Mouse (Mus musculus) CH12.LX (cell line): Measurements from ENCODE around the gene Gstm3. TPM values are rescaled to one million over a fixed set of nuclear protein-coding genes. Genes with fewer than 3 reads are reported as not detected.

Experiments used
- DNase-seq: peaks from one replicate; pipeline ENCODE4 v3.0.0-alpha.2; 2013; ENCODE audit errors: extremely low read depth
- H3K27ac ChIP-seq: 2 replicates; pipeline ENCODE4 v1.5.1; 2012; ENCODE audit warnings: low read depth, mild to moderate bottlenecking, control low read depth, moderate library complexity; ENCODE audit not compliant: insufficient read depth
- H3K27me3 ChIP-seq: replicated peaks from 2 replicates; pipeline ENCODE3; 2012; ENCODE audit warnings: inconsistent platforms
- H3K36me3 ChIP-seq, 2 experiments: replicated peaks in 1 of 2; 2 replicates each; pipeline versions ENCODE3 to v1.6.1; 2012; ENCODE audit warnings: inconsistent platforms in 1 of 2, low read length in 1 of 2, mild to moderate bottlenecking in 1 of 2, mixed read lengths in 1 of 2, moderate library complexity in 1 of 2; ENCODE audit not compliant: control insufficient read depth in 1 of 2, insufficient read depth in 1 of 2
- H3K4me1 ChIP-seq, 2 experiments: 2 replicates each; pipeline ENCODE4 v1.6.1; 2012; ENCODE audit warnings: inconsistent platforms in 1 of 2, moderate library complexity in 1 of 2; ENCODE audit not compliant: insufficient read depth in 2 of 2, control insufficient read depth in 1 of 2
- H3K4me2 ChIP-seq: 2 replicates; pipeline ENCODE4 v1.6.1; 2012; ENCODE audit warnings: low read depth, mild to moderate bottlenecking, control low read depth; ENCODE audit not compliant: poor library complexity, insufficient read depth, severe bottlenecking
- H3K4me3 ChIP-seq, 3 experiments: fragments of 150-350 bp in 1 of 3; sonication (generic) in 1 of 3; replicated peaks in 1 of 3; 2 replicates each; pipeline versions ENCODE3 to v1.5.1; 2011 to 2012; ENCODE audit warnings: low read depth in 2 of 3, low read length in 2 of 3, mild to moderate bottlenecking in 2 of 3, moderate library complexity in 2 of 3, control low read depth in 1 of 3, improper control_type of control experiment in 1 of 3, inconsistent platforms in 1 of 3, mixed read lengths in 1 of 3; ENCODE audit not compliant: poor library complexity in 1 of 3
- H3K79me2 ChIP-seq: replicated peaks from 2 replicates; pipeline ENCODE4 v1.6.1; 2012; ENCODE audit warnings: mild to moderate bottlenecking, moderate library complexity; ENCODE audit not compliant: control insufficient read depth, poor library complexity, insufficient read depth, severe bottlenecking; ENCODE audit errors: extremely low read depth
- H3K9ac ChIP-seq: 2 replicates; pipeline ENCODE4 v1.6.1; 2012; ENCODE audit warnings: low read depth, mild to moderate bottlenecking, control low read depth, moderate library complexity; ENCODE audit not compliant: insufficient read depth
- H3K9me3 ChIP-seq: replicated peaks from 2 replicates; pipeline ENCODE3; 2012; ENCODE audit warnings: low read length, inconsistent platforms, mixed read lengths
- BHLHE40 ChIP-seq: IDR thresholded peaks from 2 replicates; pipeline ENCODE4 v1.6.1; 2011; ENCODE audit warnings: mild to moderate bottlenecking, low read depth, low read length, improper control_type of control experiment
- CHD2 ChIP-seq: IDR thresholded peaks from 2 replicates; pipeline ENCODE4 v1.6.1; 2011; ENCODE audit warnings: low read length, improper control_type of control experiment
- CTCF ChIP-seq, 2 experiments: IDR thresholded peaks in 1 of 2; conservative IDR thresholded peaks in 1 of 2; 2 replicates each; pipeline ENCODE4 v1.5.1; 2011 to 2012; ENCODE audit warnings: low read depth in 2 of 2, low read length in 2 of 2, improper control_type of control experiment in 1 of 2, inconsistent platforms in 1 of 2, mild to moderate bottlenecking in 1 of 2, moderate library complexity in 1 of 2
- ETS1 ChIP-seq: conservative IDR thresholded peaks from 2 replicates; pipeline ENCODE4 v1.6.1; 2012; ENCODE audit warnings: low read depth, mild to moderate bottlenecking, inconsistent platforms, low read length, improper control_type of control experiment, moderate library complexity
- GABPA ChIP-seq: IDR thresholded peaks from 2 replicates; pipeline ENCODE4 v1.6.1; 2012; ENCODE audit warnings: low read depth, low read length, improper control_type of control experiment, inconsistent platforms; ENCODE audit not compliant: insufficient replicate concordance
- HCFC1 ChIP-seq: IDR thresholded peaks from 2 replicates; pipeline ENCODE4 v1.6.1; 2012; ENCODE audit warnings: low read depth, mild to moderate bottlenecking, inconsistent platforms, low read length, improper control_type of control experiment
- JUND ChIP-seq: conservative IDR thresholded peaks from 2 replicates; pipeline ENCODE4 v1.6.1; 2011; ENCODE audit warnings: low read depth, low read length, improper control_type of control experiment
- KAT2A ChIP-seq: IDR thresholded peaks from 2 replicates; pipeline ENCODE4 v1.6.1; 2012; ENCODE audit warnings: low read length, improper control_type of control experiment, inconsistent platforms; ENCODE audit not compliant: insufficient replicate concordance
- MAFK ChIP-seq: IDR thresholded peaks from 2 replicates; pipeline ENCODE4 v1.6.1; 2011; ENCODE audit warnings: low read length, improper control_type of control experiment; ENCODE audit not compliant: insufficient replicate concordance
- MAZ ChIP-seq: IDR thresholded peaks from 2 replicates; pipeline ENCODE4 v1.6.1; 2012; ENCODE audit warnings: low read depth, mild to moderate bottlenecking, inconsistent platforms, low read length, improper control_type of control experiment, moderate library complexity
- MEF2A ChIP-seq: IDR thresholded peaks from 2 replicates; pipeline ENCODE4 v1.6.1; 2014; ENCODE audit warnings: low read depth, mild to moderate bottlenecking, inconsistent platforms, low read length, improper control_type of control experiment, borderline replicate concordance
- MXI1 ChIP-seq: IDR thresholded peaks from 2 replicates; pipeline ENCODE4 v1.6.1; 2011; ENCODE audit warnings: mild to moderate bottlenecking, low read depth, low read length, improper control_type of control experiment
- MYC ChIP-seq: IDR thresholded peaks from 2 replicates; pipeline ENCODE4 v1.6.1; 2011; ENCODE audit warnings: low read depth, mild to moderate bottlenecking, improper control_type of control experiment, low read length
- NELFE ChIP-seq: IDR thresholded peaks from 2 replicates; pipeline ENCODE4 v1.6.1; 2011; ENCODE audit warnings: low read depth, low read length, improper control_type of control experiment
- NRF1 ChIP-seq: IDR thresholded peaks from 2 replicates; pipeline ENCODE4 v1.6.1; 2014; ENCODE audit warnings: low read depth, mild to moderate bottlenecking, inconsistent platforms, low read length, improper control_type of control experiment, moderate library complexity
- POLR2A ChIP-seq: IDR thresholded peaks from 2 replicates; pipeline ENCODE4 v1.6.1; 2011; ENCODE audit warnings: low read depth, mild to moderate bottlenecking, improper control_type of control experiment, low read length
- RAD21 ChIP-seq: IDR thresholded peaks from 2 replicates; pipeline ENCODE4 v1.6.1; 2011; ENCODE audit warnings: low read depth, mild to moderate bottlenecking, low read length, improper control_type of control experiment, moderate library complexity
- RCOR1 ChIP-seq: conservative IDR thresholded peaks from 2 replicates; pipeline ENCODE4 v1.6.1; 2012; ENCODE audit warnings: low read depth, mild to moderate bottlenecking, inconsistent platforms, low read length, improper control_type of control experiment
- SIN3A ChIP-seq: IDR thresholded peaks from 2 replicates; pipeline ENCODE4 v1.6.1; 2012; ENCODE audit warnings: low read length, improper control_type of control experiment, inconsistent platforms
- SMC3 ChIP-seq: IDR thresholded peaks from 2 replicates; pipeline ENCODE4 v1.6.1; 2011; ENCODE audit warnings: low read depth, low read length, improper control_type of control experiment
- TBP ChIP-seq: conservative IDR thresholded peaks from 2 replicates; pipeline ENCODE4 v1.6.1; 2011; ENCODE audit warnings: low read depth, low read length, improper control_type of control experiment
- TCF12 ChIP-seq: IDR thresholded peaks from 2 replicates; pipeline ENCODE4 v1.6.1; 2014; ENCODE audit warnings: low read depth, mild to moderate bottlenecking, inconsistent platforms, low read length, improper control_type of control experiment
- UBTF ChIP-seq: IDR thresholded peaks from 2 replicates; pipeline ENCODE4 v1.6.1; 2012; ENCODE audit warnings: low read depth, mild to moderate bottlenecking, inconsistent platforms, low read length, improper control_type of control experiment, moderate library complexity
- USF2 ChIP-seq: conservative IDR thresholded peaks from 2 replicates; pipeline ENCODE4 v1.6.1; 2011; ENCODE audit warnings: low read depth, low read length, improper control_type of control experiment
- ZC3H11A ChIP-seq: IDR thresholded peaks from 2 replicates; pipeline ENCODE4 v1.6.1; 2012; ENCODE audit warnings: low read depth, mild to moderate bottlenecking, inconsistent platforms, low read length, improper control_type of control experiment
- ZKSCAN1 ChIP-seq: IDR thresholded peaks from 2 replicates; pipeline ENCODE4 v1.6.1; 2012; ENCODE audit warnings: low read depth, inconsistent platforms, low read length, improper control_type of control experiment, borderline replicate concordance
- ZMIZ1 ChIP-seq: IDR thresholded peaks from 2 replicates; pipeline ENCODE4 v1.6.1; 2012; ENCODE audit warnings: low read depth, mild to moderate bottlenecking, inconsistent platforms, low read length, improper control_type of control experiment
- ZNF384 ChIP-seq: IDR thresholded peaks from 2 replicates; pipeline ENCODE4 v1.6.1; 2012; ENCODE audit warnings: low read depth, low read length, improper control_type of control experiment, inconsistent platforms
- dilution Hi-C: fragments of 300-500 bp; cut with MboI; formaldehyde crosslinking; loops from 2 replicates; pipeline ENCODE4 v1.14.3; 2020; ENCODE audit warnings: low sequenced_read_pairs; ENCODE audit not compliant: extremely low pct_unique_long_range_greater_than_20kb, extremely low pct_ligation_motif_present
- in situ Hi-C: fragments of 300-500 bp; cut with MboI; formaldehyde crosslinking; loops from 3 replicates; pipeline ENCODE4 v1.14.3; 2019; ENCODE audit warnings: low sequenced_read_pairs, low pct_ligation_motif_present, low pct_unique_long_range_greater_than_20kb, mixed read lengths
- polyA plus RNA-seq: library from polyadenylated mRNA; unstranded; fragments of >175 nt; gene quantifications from 2 replicates; pipeline ENCODE4 v1.2.1, GENCODE M21; 2012; ENCODE audit warnings: low read depth; ENCODE audit not compliant: insufficient read length
- total RNA-seq, 2 experiments: library from RNA; depleted of rRNA; stranded (reverse); fragments of 300-350 nt in 1 of 2; fragments of >200 nt in 1 of 2; gene quantifications; 2 replicates each; pipeline ENCODE4 v1.2.3; 2012 to 2014

The Gstm3 gene
- total and polyA plus RNA-seq, 3 experiments, result not detected

- TF ChIP-seq MAFK (no peak), BHLHE40 (no peak)
- TF ChIP-seq, all 38 proteins: peak for 0
Measured at GRCm38 (mm10) chr3:108002021-108002420, 32.9 kb upstream of the Gstm3 start (continued).

GRCm38 (mm10) chr3:107999491-107999890 lies 30.4 kb upstream of the Gstm3 start:
- Histone ChIP-seq H3K9me3 (peaks cover 5% of the 10 kb centered on the region), H3K27ac (no peak overlapping the region), H3K4me1 (peaks cover 0 to 9% of the 10 kb centered on the region in 2 experiments; a peak in 1 of 4 replicates), H3K79me2 (no peaks in the 10 kb centered on the region; the same call in 1 of the 2 replicates), H3K4me2 (no peak overlapping the region), H3K9ac (no peak overlapping the region), H3K27me3 (no peaks in the 10 kb centered on the region)
- dilution Hi-C loops, result no loop called here
- no peak for DNase-seq
- TF ChIP-seq TCF12 (no peak), SMC3 (no peak), CTCF (conservative IDR thresholded peaks at IDR 0.05 in 1 of 2, IDR thresholded peaks at IDR 0.05 in 1 of 2; ENCODE audit: low read depth in 2 of 2, low read length in 2 of 2) (no peak), MAFK (no peak), TBP (no peak), ZNF384 (no peak), ZKSCAN1 (no peak), ZC3H11A (no peak), GABPA (no peak), RAD21 (no peak), JUND (no peak), MYC (no peak), CHD2 (no peak), MEF2A (no peak), KAT2A (no peak), NRF1 (no peak), RCOR1 (no peak)
- TF ChIP-seq, all 38 proteins: peak for 0
- H3K36me3 ChIP-seq, result no peaks in the 10 kb centered on the region
- H3K4me3 ChIP-seq, result no peak overlapping the region
- in situ Hi-C loops, result no loop called here

DNA sequence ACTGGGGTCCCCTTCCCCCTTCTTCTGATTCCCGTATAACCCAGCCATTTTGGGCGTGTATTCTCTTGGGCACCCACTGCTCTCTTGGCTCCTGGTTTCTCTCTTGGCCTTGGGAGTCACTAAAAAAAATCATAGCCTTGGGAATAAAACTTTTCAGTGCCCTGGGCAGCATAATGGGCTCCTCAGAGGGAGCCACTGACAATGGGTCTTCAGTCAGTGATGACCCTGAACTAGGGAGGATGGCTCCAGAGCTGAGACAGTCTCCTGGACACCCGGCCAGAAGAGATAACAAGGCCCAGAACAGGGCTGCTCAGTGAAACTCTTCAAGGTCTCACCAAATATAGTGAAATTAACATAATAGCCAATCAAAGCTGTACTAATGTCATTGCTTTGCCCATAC lies 29.5 kb upstream of the Gstm3 start:
- dilution Hi-C loops, result no loop called here
- H3K9me3 ChIP-seq, result peaks cover 9% of the 10 kb centered on the region
- no peak for TF ChIP-seq SIN3A
- TF ChIP-seq TCF12, result no peak
- TF ChIP-seq KAT2A, result no peak
- no peak for TF ChIP-seq USF2
- TF ChIP-seq ETS1, result no peak
- no peak for TF ChIP-seq MXI1
- TF ChIP-seq ZMIZ1, result no peak
- TF ChIP-seq POLR2A, result no peak
- TF ChIP-seq JUND, result no peak
- TF ChIP-seq UBTF, result no peak
- no peak for TF ChIP-seq MAZ
- no peak for TF ChIP-seq MEF2A
- TF ChIP-seq NELFE, result no peak
- TF ChIP-seq HCFC1, result no peak
- no peak for TF ChIP-seq CHD2

More for the DNA sequence above, 29.5 kb upstream of the Gstm3 start:
- Histone ChIP-seq H3K79me2 (no peaks in the 10 kb centered on the region; the same call in 1 of the 2 replicates), H3K27ac (no peak overlapping the region), H3K4me1 (peaks cover 0 to 9% of the 10 kb centered on the region in 2 experiments; a peak in 1 of 4 replicates), H3K36me3 (no peaks in the 10 kb centered on the region), H3K27me3 (no peaks in the 10 kb centered on the region), H3K4me2 (no peak overlapping the region), H3K4me3 (no peak overlapping the region), H3K9ac (no peak overlapping the region)
- in situ Hi-C loops, result no loop called here
- DNase-seq, result no peak
